Mouse (Mus musculus): ENCODE results near the gene Plekha8. TPM values are rescaled to one million over a fixed set of nuclear protein-coding genes. Genes with fewer than 3 reads are reported as not detected.

The Plekha8 gene
- polyA plus RNA-seq, 1 experiment from 2014 or later, result 15.0 TPM

GRCm38 (mm10) chr6:54563561-54563960, 31.4 kb upstream of the Plekha8 start:
- H3K36me3 ChIP-seq, result no peaks in the 10 kb centered on the region
- H3K27ac ChIP-seq, result no peak overlapping the region
- no peaks in the 10 kb centered on the region for H3K27me3 ChIP-seq (replicated peaks)
- H3K4me2 ChIP-seq (replicated peaks), result peak overlapping the region; percentile 85
- H3K4me1 ChIP-seq, result peaks cover 34% of the 10 kb centered on the region
- no peak for ATAC-seq (ENCODE audit: low FRiP score, low read depth)
- H3K4me3 ChIP-seq, result 0 out of 2 replicates have a peak overlapping the region, but pooled peaks have one; percentile 61
- no peak overlapping the region for H3K9ac ChIP-seq
- no peaks in the 10 kb centered on the region for H3K9me3 ChIP-seq
- WGBS, result 94% methylated on average over 4 of the region's 4 CpGs

DNA sequence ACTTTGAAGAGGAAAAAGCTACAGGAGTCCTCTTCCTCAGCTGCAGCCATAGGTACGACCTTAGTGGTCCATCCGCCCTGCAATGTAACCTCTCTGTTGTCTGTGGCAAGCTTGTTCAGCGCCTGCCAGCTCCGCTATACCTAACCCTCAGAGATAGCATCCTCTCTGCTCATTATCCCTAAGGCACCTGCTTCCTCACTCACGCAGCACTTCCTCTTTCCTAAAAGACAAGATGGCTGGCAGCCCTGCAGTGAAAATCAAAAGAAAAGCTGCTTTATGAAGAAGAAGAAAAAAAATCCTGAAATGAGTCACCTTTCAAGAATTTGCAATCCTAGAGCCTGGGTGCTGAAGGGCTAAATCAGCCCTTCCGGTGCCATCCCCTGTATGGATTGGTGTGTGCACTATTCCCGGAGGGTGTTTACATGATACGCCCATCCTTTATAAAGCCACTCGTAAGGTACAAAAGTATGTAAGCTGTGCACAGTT, 30.4 kb upstream of the Plekha8 start:
- Histone ChIP-seq H3K36me3 (no peaks in the 10 kb centered on the region), H3K9me3 (no peaks in the 10 kb centered on the region), H3K4me2 (replicated peaks) (peak overlapping the region; percentile 85), H3K27ac (no peak overlapping the region), H3K4me3 (peak overlapping the region; percentile 61), H3K27me3 (replicated peaks) (no peaks in the 10 kb centered on the region), H3K9ac (peak overlapping the region; percentile 41), H3K4me1 (peaks cover 39% of the 10 kb centered on the region)
- ATAC-seq (ENCODE audit: low FRiP score, low read depth), result no peak
- WGBS, result 68% methylated on average over 9 of the region's 9 CpGs

GRCm38 (mm10) chr6:54565012-54565411, 29.9 kb upstream of the Plekha8 start:
- peak; percentile 43; the same call in 1 of the 2 replicates for ATAC-seq (ENCODE audit: low FRiP score, low read depth)
- WGBS, result 11% methylated on average over 3 of the region's 3 CpGs
- no peaks in the 10 kb centered on the region for H3K9me3 ChIP-seq
- H3K9ac ChIP-seq, result 0 out of 2 replicates have a peak overlapping the region, but pooled peaks have one; percentile 80
- no peak overlapping the region for H3K27ac ChIP-seq
- H3K36me3 ChIP-seq, result no peaks in the 10 kb centered on the region
- peak overlapping the region; percentile 85 for H3K4me2 ChIP-seq (replicated peaks)
- no peaks in the 10 kb centered on the region for H3K27me3 ChIP-seq (replicated peaks)
- H3K4me1 ChIP-seq, result peaks cover 39% of the 10 kb centered on the region
- H3K4me3 ChIP-seq, result peak overlapping the region; percentile 61

GRCm38 (mm10) chr6:54565665-54566545, 29.0 kb upstream of the Plekha8 start, which contains the start of gene Scrn1:
Gene Scrn1 (minus strand): TSS chr6:54566489.
- Histone ChIP-seq H3K27me3 (replicated peaks) (no peaks in the 10 kb centered on the region), H3K4me2 (replicated peaks) (peak within 1 kb of the TSS; percentile 85), H3K27ac (peak within 1 kb of the TSS; percentile 80), H3K4me3 (peak within 1 kb of the TSS; percentile 61), H3K36me3 (no peaks in the 10 kb centered on the region), H3K9ac (peak within 1 kb of the TSS; percentile 80), H3K9me3 (no peaks in the 10 kb centered on the region), H3K4me1 (peaks cover 39% of the 10 kb centered on the region)
- under 1% methylated on average over 60 of the region's 60 CpGs for WGBS
- ATAC-seq (ENCODE audit: low FRiP score, low read depth), result peak; percentile 90

- H3K36me3 ChIP-seq, result no peaks in the 10 kb centered on the region
- H3K9me3 ChIP-seq, result no peaks in the 10 kb centered on the region
- H3K4me2 ChIP-seq (replicated peaks), result peak overlapping the region; percentile 85
- H3K27me3 ChIP-seq (replicated peaks), result no peaks in the 10 kb centered on the region
- ATAC-seq (ENCODE audit: low FRiP score, low read depth), result peak; percentile 5; the same call in 1 of the 2 replicates
- H3K4me1 ChIP-seq, result peaks cover 39% of the 10 kb centered on the region
- 6% methylated on average over 6 of the region's 6 CpGs for WGBS
- peak overlapping the region; percentile 61 for H3K4me3 ChIP-seq
- peak overlapping the region; percentile 80 for H3K27ac ChIP-seq
- peak overlapping the region; percentile 80 for H3K9ac ChIP-seq
Measured at GRCm38 (mm10) chr6:54566546-54566919, 28.4 kb upstream of the Plekha8 start.

GRCm38 (mm10) chr6:54569776-54570175, 25.1 kb upstream of the Plekha8 start:
- no peak overlapping the region for H3K4me3 ChIP-seq
- ATAC-seq (ENCODE audit: low FRiP score, low read depth), result no peak
- H3K27ac ChIP-seq, result no peak overlapping the region
- peaks cover 43% of the 10 kb centered on the region for H3K4me1 ChIP-seq
- H3K27me3 ChIP-seq (replicated peaks), result no peaks in the 10 kb centered on the region
- H3K4me2 ChIP-seq (replicated peaks), result peak overlapping the region; percentile 18; the same call in 1 of the 2 replicates
- 31% methylated on average over 7 of the region's 7 CpGs for WGBS
- H3K9me3 ChIP-seq, result no peaks in the 10 kb centered on the region
- no peaks in the 10 kb centered on the region for H3K36me3 ChIP-seq
- H3K9ac ChIP-seq, result no peak overlapping the region

GRCm38 (mm10) chr6:54573218-54573955, 21.5 kb upstream of the Plekha8 start:
- Histone ChIP-seq H3K4me1 (peaks cover 25% of the 10 kb centered on the region), H3K36me3 (no peaks in the 10 kb centered on the region), H3K4me2 (replicated peaks) (peak overlapping the region; percentile 33; the same call in 1 of the 2 replicates), H3K9ac (no peak overlapping the region), H3K4me3 (no peak overlapping the region), H3K27ac (no peak overlapping the region), H3K9me3 (no peaks in the 10 kb centered on the region), H3K27me3 (replicated peaks) (no peaks in the 10 kb centered on the region)
- ATAC-seq (ENCODE audit: low FRiP score, low read depth), result peak; percentile 82
- 15% methylated on average over 6 of the region's 6 CpGs for WGBS

- WGBS, result 37% methylated on average over 2 of the region's 2 CpGs
- H3K27ac ChIP-seq, result no peak overlapping the region
- no peaks in the 10 kb centered on the region; the same call in 1 of the 2 replicates for H3K4me1 ChIP-seq
- no peak for ATAC-seq (ENCODE audit: low FRiP score, low read depth)
- H3K4me3 ChIP-seq, result no peak overlapping the region
- no peaks in the 10 kb centered on the region for H3K27me3 ChIP-seq (replicated peaks)
- H3K36me3 ChIP-seq, result no peaks in the 10 kb centered on the region
- no peaks in the 10 kb centered on the region for H3K9me3 ChIP-seq
- H3K9ac ChIP-seq, result no peak overlapping the region
- H3K4me2 ChIP-seq (replicated peaks), result no peak overlapping the region
Measured at GRCm38 (mm10) chr6:54586175-54586574, 8.7 kb upstream of the Plekha8 start.

DNA sequence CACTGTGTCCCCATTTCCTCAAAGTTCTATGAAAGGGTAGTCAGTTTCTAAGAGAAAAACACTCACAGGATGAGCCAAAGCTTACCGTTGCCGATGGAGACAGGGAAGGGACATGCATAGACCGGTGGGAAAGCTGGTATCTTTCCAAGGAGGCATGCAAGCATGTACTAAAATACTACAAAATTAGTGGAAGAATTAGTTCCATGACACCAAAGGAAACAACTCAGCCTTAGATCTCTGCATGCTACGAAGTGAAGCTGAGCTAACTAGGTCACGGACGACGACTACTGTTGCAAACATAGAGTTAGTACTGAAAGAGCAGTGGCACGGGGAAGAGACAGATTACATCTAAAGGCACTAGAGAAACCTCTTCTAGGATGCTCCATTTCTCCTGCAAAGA, 8.0 kb upstream of the Plekha8 start:
- H3K4me3 ChIP-seq, result no peak overlapping the region

GRCm38 (mm10) chr6:54587683-54588082, 7.2 kb upstream of the Plekha8 start:
- no peak for ATAC-seq (ENCODE audit: low FRiP score, low read depth)
- 90% methylated on average over 4 of the region's 4 CpGs for WGBS

More for the DNA sequence above, 8.0 kb upstream of the Plekha8 start:
- Histone ChIP-seq H3K27me3 (replicated peaks) (no peaks in the 10 kb centered on the region), H3K4me2 (replicated peaks) (no peak overlapping the region), H3K4me1 (peaks cover 2% of the 10 kb centered on the region), H3K9ac (no peak overlapping the region), H3K9me3 (no peaks in the 10 kb centered on the region), H3K27ac (no peak overlapping the region), H3K36me3 (no peaks in the 10 kb centered on the region)
- ATAC-seq (ENCODE audit: low FRiP score, low read depth), result no peak
- WGBS, result 75% methylated on average over 8 of the region's 8 CpGs

GRCm38 (mm10) chr6:54588212-54588611, 6.7 kb upstream of the Plekha8 start:
- Histone ChIP-seq H3K36me3 (no peaks in the 10 kb centered on the region), H3K4me1 (peaks cover 5% of the 10 kb centered on the region), H3K9me3 (no peaks in the 10 kb centered on the region), H3K27me3 (replicated peaks) (no peaks in the 10 kb centered on the region), H3K4me3 (no peak overlapping the region), H3K27ac (no peak overlapping the region), H3K9ac (no peak overlapping the region), H3K4me2 (replicated peaks) (no peak overlapping the region)
- no peak for ATAC-seq (ENCODE audit: low FRiP score, low read depth)
- WGBS, result 27% methylated on average over 1 of the region's 1 CpGs

More at GRCm38 (mm10) chr6:54587683-54588082, 7.2 kb upstream of the Plekha8 start:
- H3K9me3 ChIP-seq, result no peaks in the 10 kb centered on the region
- no peak overlapping the region for H3K4me3 ChIP-seq
- no peak overlapping the region for H3K4me2 ChIP-seq (replicated peaks)
- no peaks in the 10 kb centered on the region for H3K27me3 ChIP-seq (replicated peaks)
- peaks cover 5% of the 10 kb centered on the region for H3K4me1 ChIP-seq
- no peaks in the 10 kb centered on the region for H3K36me3 ChIP-seq
- H3K9ac ChIP-seq, result no peak overlapping the region
- H3K27ac ChIP-seq, result no peak overlapping the region

- Histone ChIP-seq H3K27me3 (replicated peaks) (no peaks in the 10 kb centered on the region), H3K4me3 (no peak overlapping the region), H3K36me3 (no peaks in the 10 kb centered on the region), H3K27ac (no peak overlapping the region), H3K4me1 (peaks cover 7% of the 10 kb centered on the region), H3K9ac (no peak overlapping the region), H3K9me3 (no peaks in the 10 kb centered on the region), H3K4me2 (replicated peaks) (no peak overlapping the region)
- ATAC-seq (ENCODE audit: low FRiP score, low read depth), result no peak
- 87% methylated on average over 2 of the region's 2 CpGs for WGBS
Measured at GRCm38 (mm10) chr6:54590691-54591090, 4.2 kb upstream of the Plekha8 start.
